Mouse (Mus musculus) ES-Bruce4 (cell line): ENCODE measurements at regions not wholly inside any gene's neighbourhood (a gene's known extent, or its start where the extent isn't known, plus 50 kb on each side); places are given as distances from the start of the nearest gene placed in this dataset.

Experiments
- H3K27ac ChIP-seq: 2 replicates; pipeline ENCODE4 v1.5.1; 2012; ENCODE audit warnings: low read length, inconsistent platforms; ENCODE audit not compliant: insufficient read depth
- H3K27me3 ChIP-seq: 2 replicates; pipeline ENCODE4 v1.6.1; 2012; ENCODE audit warnings: mild to moderate bottlenecking, low read length, inconsistent platforms; ENCODE audit not compliant: control insufficient read depth, poor library complexity, insufficient read depth, severe bottlenecking
- H3K36me3 ChIP-seq: 2 replicates; pipeline ENCODE4 v1.6.1; 2012; ENCODE audit warnings: inconsistent platforms, mild to moderate bottlenecking, low read length, moderate library complexity; ENCODE audit not compliant: control insufficient read depth, poor library complexity, insufficient read depth, severe bottlenecking
- H3K4me1 ChIP-seq: one replicate; pipeline ENCODE4 v1.8.1; 2011; ENCODE audit warnings: low read length; ENCODE audit not compliant: control insufficient read depth, insufficient read depth
- H3K4me3 ChIP-seq: 2 replicates; pipeline ENCODE4 v1.5.1; 2011; ENCODE audit warnings: low read depth, mild to moderate bottlenecking, low read length
- H3K9ac ChIP-seq: 2 replicates; pipeline ENCODE4 v1.6.1; 2012; ENCODE audit warnings: low read depth, mild to moderate bottlenecking, inconsistent platforms; ENCODE audit not compliant: poor library complexity, severe bottlenecking
- H3K9me3 ChIP-seq: replicated peaks from 2 replicates; pipeline ENCODE4 v1.6.1; 2012; ENCODE audit warnings: mild to moderate bottlenecking, low read length, inconsistent platforms; ENCODE audit not compliant: control insufficient read depth, poor library complexity, insufficient read depth, severe bottlenecking
- CTCF ChIP-seq: IDR thresholded peaks from one replicate; pipeline ENCODE4 v1.8.1; 2011; ENCODE audit warnings: low read depth, low read length
- EP300 ChIP-seq: IDR thresholded peaks from 2 replicates; pipeline ENCODE4 v1.6.1; 2011; ENCODE audit warnings: low read depth, low read length; ENCODE audit not compliant: insufficient read depth
- POLR2A ChIP-seq: IDR thresholded peaks from one replicate; pipeline ENCODE4 v1.8.1; 2011; ENCODE audit warnings: low read length; ENCODE audit not compliant: insufficient read depth

GRCm38 (mm10) chr12:106515257-106515788 is 505.3 kb downstream of the Vrk1 start:
- Histone ChIP-seq H3K4me1 (no peaks in the 10 kb centered on the region), H3K9ac (no peak overlapping the region), H3K4me3 (no peak overlapping the region), H3K9me3 (no peaks in the 10 kb centered on the region), H3K27me3 (no peaks in the 10 kb centered on the region), H3K27ac (no peak overlapping the region), H3K36me3 (no peaks in the 10 kb centered on the region)
- TF ChIP-seq CTCF (no peak), POLR2A (no peak), EP300 (no peak)

- no peak overlapping the region for H3K27ac ChIP-seq
- H3K9me3 ChIP-seq: no peaks in the 10 kb centered on the region
- no peaks in the 10 kb centered on the region for H3K36me3 ChIP-seq
- H3K4me3 ChIP-seq: no peak overlapping the region
- no peak for TF ChIP-seq EP300
- no peak for TF ChIP-seq CTCF
- TF ChIP-seq POLR2A: no peak
- no peaks in the 10 kb centered on the region for H3K4me1 ChIP-seq
- no peaks in the 10 kb centered on the region for H3K27me3 ChIP-seq
- no peak overlapping the region for H3K9ac ChIP-seq
Observed at GRCm38 (mm10) chr12:106519141-106519540, 509.1 kb downstream of the Vrk1 start.

GRCm38 (mm10) chr12:106524411-106524810 is 514.4 kb downstream of the Vrk1 start:
- TF ChIP-seq EP300 (no peak), POLR2A (no peak), CTCF (no peak)
- H3K9me3 ChIP-seq: no peaks in the 10 kb centered on the region
- no peak overlapping the region for H3K4me3 ChIP-seq
- no peaks in the 10 kb centered on the region for H3K27me3 ChIP-seq
- H3K4me1 ChIP-seq: no peaks in the 10 kb centered on the region
- no peak overlapping the region for H3K9ac ChIP-seq
- no peaks in the 10 kb centered on the region for H3K36me3 ChIP-seq
- no peak overlapping the region for H3K27ac ChIP-seq

GRCm38 (mm10) chr12:106527116-106527515 is 517.1 kb downstream of the Vrk1 start:
- Histone ChIP-seq H3K36me3 (no peaks in the 10 kb centered on the region), H3K27ac (no peak overlapping the region), H3K4me3 (no peak overlapping the region), H3K27me3 (no peaks in the 10 kb centered on the region), H3K9me3 (no peaks in the 10 kb centered on the region), H3K4me1 (no peaks in the 10 kb centered on the region), H3K9ac (no peak overlapping the region)
- TF ChIP-seq POLR2A: no peak
- no peak for TF ChIP-seq CTCF
- no peak for TF ChIP-seq EP300

GRCm38 (mm10) chr12:106527699-106528434 is 517.8 kb downstream of the Vrk1 start:
- Histone ChIP-seq H3K9me3 (no peaks in the 10 kb centered on the region), H3K27me3 (no peaks in the 10 kb centered on the region), H3K4me3 (no peak overlapping the region), H3K9ac (no peak overlapping the region), H3K4me1 (no peaks in the 10 kb centered on the region), H3K27ac (no peak overlapping the region), H3K36me3 (no peaks in the 10 kb centered on the region)
- TF ChIP-seq POLR2A: no peak
- no peak for TF ChIP-seq CTCF

GRCm38 (mm10) chr12:106528521-106528920 is 518.5 kb downstream of the Vrk1 start:
- TF ChIP-seq POLR2A (no peak), EP300 (no peak), CTCF (no peak)
- no peak overlapping the region for H3K27ac ChIP-seq
- no peak overlapping the region for H3K9ac ChIP-seq
- H3K4me3 ChIP-seq: no peak overlapping the region
- no peaks in the 10 kb centered on the region for H3K27me3 ChIP-seq
- H3K9me3 ChIP-seq: no peaks in the 10 kb centered on the region
- no peaks in the 10 kb centered on the region for H3K36me3 ChIP-seq
- H3K4me1 ChIP-seq: no peaks in the 10 kb centered on the region
